Mouse (Mus musculus): Measurements from ENCODE around the gene Nrap. TPM values are rescaled to one million over a fixed set of nuclear protein-coding genes. Genes with fewer than 3 reads are reported as not detected.
"Not testable (repeated sequence)": the region's sequence is repeated elsewhere in the genome, so short reads cannot be mapped to it uniquely, and the experiment has no call there.

Gene Nrap
- total RNA-seq, 2 experiments from 2014 or later = 290 to 325 TPM

DNA sequence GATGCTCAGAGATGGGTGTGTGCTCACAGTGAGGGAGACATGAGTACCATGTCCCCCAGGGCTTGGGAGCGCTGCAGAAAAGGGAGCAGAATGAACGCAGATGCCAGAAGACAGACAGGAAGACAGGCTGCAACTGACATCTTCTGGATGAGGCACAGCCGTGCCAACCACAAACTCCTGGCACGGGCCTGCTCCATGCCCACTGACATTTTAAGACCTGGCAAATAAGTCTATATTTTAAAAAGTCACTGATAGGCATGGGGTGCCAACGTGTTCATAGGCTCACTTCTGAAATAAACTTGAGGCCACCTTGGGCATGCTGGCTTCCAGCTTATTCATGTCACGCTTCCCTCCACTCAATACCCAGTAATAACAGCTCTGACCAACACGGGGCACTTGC is 20.9 kb downstream of the Nrap start:
- DNase-seq = no peak
- intact Hi-C loops (cut with DNase I) = no loop called here

DNA sequence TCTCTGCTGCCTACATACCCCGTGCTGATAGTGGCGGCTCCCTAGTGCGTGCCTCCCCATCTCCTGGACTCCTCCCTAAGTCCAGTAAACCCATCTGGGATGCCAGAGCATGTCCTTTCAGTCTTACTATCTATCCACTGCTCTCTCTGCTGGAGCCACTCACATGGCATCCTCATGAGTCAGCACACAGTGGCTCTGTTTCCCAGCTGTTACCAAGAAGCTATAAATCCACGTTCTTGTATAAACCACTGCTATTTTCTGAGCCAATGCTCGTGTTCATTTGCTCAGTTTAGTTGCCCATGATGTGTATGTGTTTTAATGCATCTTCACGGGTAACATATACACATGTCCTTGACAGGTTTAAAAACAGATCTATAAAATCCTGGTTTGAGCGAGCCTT is 22.1 kb downstream of the Nrap start:
- DNase-seq = no peak
- intact Hi-C loops (cut with DNase I) = no loop called here

DNA sequence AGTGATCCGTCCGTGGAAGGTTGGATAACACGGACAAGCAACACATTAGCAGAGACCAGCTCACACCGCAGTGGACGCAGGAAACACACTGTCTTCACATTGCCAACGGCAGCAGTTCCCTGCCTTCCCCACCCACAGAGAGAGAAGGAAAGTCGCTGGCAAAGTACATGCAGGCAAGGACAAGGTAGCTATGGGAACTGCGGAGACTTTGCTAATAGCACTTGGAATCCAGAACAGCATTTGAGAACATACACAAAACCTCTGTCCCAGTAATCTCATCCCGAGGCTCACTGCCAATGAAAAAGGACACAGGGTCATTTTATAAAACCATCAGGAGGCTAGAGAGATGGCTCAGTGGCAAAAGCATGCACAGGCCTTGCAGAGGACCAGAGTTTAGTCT is 23.2 kb downstream of the Nrap start:
- no peak for DNase-seq
- intact Hi-C loops (cut with DNase I) = no loop called here

DNA sequence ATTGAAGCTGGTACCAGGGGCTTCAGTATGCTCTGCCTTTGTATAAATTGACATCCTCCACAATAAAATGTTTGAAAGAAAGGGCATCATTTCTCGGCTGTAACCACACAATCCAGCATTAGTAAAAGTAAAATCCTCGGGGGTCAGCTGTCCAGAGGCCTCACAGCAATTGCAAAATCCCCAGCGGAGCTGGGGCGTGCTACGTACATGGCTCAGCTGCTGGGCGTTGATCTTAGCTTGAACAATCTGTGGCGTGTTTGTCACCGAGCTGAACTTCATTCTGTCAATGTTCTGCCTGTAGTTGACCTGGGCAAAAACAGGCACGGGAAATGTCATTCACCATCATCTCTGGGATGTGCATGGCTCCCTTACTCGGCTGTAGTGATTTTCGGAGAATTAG is 23.7 kb downstream of the Nrap start:
- DNase-seq = no peak
- intact Hi-C loops (cut with DNase I) = no loop called here

DNA sequence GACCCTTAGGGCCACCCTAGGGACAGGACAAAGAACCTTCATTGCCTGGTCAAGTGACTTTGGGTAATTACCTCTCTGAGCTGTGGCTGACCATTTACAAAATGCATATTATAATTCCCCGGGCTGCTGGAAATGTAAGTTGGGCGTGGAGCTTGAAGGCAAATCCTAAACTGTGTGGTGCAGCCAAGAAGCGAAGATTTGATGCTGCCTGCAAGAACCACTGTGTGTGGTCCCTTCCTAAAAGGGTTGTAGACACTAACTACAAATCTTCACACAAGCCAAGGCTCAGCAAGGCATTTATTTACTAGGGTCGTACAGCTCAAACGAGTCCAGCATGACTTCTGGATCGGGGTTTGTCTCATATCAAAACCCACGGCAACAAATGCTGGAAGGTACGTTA is 25.3 kb downstream of the Nrap start:
- intact Hi-C loops (cut with DNase I) = no loop called here
- no peak for DNase-seq

DNA sequence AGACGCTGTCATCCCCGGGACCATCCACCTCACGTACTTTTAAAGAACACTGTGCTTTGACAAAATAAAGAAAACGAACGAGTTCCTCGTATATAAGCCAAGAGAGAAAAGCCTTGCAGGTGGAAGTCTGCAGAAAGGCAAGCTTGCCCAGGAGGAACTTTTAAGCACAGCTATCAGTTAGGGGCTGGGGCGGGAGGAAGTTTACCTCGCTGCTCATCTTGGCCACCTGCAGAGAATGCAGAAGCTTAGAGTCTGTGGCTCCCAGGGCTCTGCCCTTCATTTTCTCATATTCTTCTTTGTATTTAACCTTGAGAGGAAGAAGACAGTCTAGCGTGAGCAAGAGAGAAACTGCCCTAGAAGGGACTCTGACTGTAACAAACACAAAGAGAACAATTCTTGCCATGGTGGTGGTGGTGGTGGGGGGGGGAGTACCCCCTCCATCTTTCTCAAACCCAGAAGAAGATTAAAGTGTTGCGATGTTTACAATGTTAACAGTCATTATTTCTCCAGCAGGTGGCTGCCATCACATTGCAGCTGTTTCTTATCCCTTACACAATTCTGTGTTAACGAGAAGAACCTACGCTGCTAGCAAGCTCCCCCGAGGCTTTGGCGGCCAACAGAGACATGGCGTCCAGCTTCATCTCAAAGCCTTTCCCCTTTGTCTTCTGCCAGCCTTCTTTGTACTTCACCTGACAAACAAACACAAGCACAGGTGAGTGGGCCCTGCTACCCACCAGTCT is 25.9 kb downstream of the Nrap start:
- DNase-seq = no peak
- intact Hi-C loops (cut with DNase I) = no loop called here

DNA sequence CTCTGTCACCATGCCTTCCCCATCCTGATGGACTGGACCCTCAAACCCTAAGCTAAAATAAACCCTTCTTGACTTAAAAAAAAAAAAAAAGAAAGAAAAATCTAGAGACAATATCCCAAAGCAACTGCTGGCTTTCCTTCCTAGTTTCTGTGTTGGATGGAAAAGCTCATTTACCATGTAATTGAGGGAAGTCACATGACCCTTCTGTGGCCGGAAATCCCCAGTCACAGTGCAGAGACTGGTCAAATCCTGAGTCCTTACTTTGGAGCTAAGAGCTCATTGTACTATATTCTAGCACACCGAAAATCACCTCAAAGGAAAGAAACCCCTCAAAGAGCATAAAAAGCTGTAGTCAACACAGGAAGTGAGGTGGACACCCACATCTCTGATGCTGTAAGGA is 30.9 kb downstream of the Nrap start:
- no peak for DNase-seq
- intact Hi-C loops (cut with DNase I) = loop anchor here (5.0 kb wide), 1 partner anchor 33 kb away; the partner anchor contains the start of gene Nrap

DNA sequence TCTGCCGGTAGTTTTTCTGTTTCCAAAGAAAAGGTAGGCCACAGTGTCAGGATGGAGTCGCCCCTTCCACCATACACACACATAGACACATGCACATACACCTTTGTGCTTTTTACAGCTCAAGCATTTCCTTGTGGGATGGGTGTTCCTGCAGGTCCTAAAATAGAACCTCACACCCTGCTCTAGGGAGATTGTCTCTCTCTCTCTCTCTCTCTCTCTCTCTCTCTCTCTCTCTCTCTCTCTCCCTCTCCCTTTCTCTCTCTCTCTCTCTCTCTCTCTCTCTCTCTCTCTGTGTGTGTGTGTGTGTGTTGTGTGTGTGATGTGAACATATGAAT is 32.5 kb downstream of the Nrap start:
- intact Hi-C loops (cut with DNase I) = loop anchor here (5.0 kb wide), 1 partner anchor 35 kb away; the partner anchor contains the start of gene Nrap
- DNase-seq = not testable (repeated sequence)

DNA sequence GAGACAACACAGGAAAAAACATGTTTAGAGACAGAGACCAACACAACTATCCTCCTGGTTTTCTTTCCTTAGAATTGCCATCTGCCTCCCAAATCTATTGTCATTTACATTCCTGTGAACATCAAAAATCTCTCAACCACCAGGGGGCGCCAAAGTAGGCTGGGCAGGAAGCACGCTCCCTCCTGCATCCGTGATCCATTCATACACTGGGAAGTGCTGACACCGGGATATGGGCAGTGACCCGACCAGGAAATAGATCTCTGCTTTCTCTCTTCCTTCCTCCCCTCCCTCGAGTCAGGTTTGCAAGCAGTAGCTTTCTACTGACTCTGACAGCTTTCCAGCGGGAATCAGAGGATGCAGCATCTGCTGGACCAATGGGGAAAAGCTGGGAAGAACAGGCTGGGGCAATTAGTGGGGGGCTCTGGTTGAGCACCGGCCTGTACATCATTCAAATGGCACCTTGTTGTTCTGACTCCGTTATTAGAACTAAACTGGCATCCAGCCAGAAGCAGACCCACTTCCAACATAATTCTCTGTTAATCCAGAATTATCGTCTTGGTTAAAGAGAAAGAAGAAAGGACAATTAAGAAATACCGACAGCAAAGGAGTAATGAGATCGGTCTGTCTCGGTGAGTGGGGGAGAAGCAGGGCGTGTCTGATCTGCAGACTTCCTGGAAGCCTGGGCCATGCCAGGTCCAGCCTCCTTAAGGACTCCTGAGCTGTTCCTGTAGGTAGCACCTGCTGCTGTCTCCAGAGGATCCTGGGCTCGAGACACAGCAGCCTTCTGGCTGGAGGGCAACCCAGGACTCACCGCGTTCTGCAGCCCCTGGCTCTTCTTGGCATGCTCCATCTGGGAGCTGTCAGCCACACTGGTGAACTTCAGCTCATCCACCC is 33.1 kb downstream of the Nrap start:
- peak; percentile 76 to 86 for DNase-seq
- intact Hi-C loops (cut with DNase I) = loop anchor here (5.0 kb wide), 1 partner anchor 36 kb away; the partner anchor contains the start of gene Nrap

DNA sequence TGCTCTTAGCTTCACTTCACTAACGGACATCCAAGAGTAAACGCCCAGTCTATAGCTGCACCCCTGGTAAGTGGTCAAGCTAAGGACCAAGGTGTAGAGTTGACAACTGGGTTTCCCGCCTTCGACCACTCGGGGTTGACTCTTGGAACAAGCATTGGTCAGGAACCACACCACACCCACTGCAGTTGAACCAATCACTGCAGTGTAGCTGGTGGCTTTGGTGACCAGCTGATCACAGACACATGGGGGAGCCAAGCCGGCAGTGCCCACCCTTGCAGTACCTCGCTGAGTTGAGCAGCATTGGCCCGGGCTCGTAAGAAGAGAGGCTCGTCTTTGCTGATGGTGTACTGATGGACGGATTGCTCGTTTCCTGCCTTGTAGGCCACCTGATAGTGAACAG is 34.6 kb downstream of the Nrap start:
- DNase-seq = no peak
- intact Hi-C loops (cut with DNase I) = loop anchor here (5.0 kb wide), 1 partner anchor 37 kb away; the partner anchor contains the start of gene Nrap

DNA sequence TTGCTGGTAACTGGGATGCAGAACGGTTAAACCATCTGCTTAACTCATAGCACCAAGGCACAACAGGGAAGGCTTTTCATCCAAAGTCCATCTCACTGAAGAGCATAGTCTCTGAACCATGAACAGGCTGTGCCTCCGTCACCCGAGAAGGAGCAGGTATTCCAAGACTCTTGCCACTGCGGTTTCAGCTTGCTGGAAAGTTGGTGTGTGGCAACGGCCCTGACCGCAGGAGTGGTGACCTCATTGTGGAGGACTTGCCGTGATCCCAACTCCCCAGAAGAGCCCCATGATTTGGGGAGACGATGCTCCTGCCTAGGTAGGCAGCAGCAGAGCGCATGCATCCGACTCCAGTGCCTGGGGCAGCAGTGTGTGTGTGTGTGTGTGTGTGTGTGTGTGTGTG is 36.1 kb downstream of the Nrap start:
- intact Hi-C loops (cut with DNase I) = no loop called here
- DNase-seq = no peak

DNA sequence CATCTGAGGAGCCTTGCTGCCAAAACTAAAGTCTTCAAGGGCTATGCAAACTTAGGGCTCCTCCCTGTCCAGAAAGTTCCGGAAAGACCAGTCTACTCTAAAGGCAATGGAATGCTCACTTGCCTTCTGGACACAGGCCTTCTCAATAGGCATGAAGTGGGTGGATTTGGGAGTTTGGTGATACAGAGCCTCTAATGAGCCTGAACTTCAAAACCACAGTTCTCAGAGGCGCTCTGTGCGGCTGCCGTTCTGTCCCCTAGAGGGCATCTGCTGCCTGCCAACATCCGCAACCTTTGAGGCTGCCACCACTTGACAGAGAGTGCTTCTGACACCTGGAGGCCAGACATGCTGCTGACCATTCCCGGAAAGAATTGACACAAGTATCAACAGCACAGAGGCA is 40.5 kb downstream of the Nrap start:
- intact Hi-C loops (cut with DNase I) = no loop called here
- peak; percentile 46 to 55 for DNase-seq

DNA sequence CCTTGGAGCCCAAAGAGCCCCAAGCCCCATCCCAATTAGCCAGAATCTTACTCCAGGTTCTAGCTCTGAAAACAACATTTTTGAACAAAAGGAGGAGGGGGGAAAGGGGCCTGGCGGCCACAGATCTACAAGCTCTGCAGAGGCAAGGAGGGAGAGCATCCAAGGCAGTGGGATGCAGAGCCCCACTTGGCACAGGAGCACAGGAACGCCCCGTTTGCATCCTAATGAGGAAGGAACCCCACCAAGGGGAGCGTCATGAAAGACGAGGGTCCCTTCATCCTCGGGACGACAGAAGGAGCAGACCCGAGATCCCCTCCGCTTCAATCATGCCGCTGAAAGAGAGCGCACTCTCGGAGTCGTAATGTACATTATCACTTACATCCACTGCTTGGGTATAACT is 43.1 kb downstream of the Nrap start:
- no peak for DNase-seq
- intact Hi-C loops (cut with DNase I) = no loop called here

DNA sequence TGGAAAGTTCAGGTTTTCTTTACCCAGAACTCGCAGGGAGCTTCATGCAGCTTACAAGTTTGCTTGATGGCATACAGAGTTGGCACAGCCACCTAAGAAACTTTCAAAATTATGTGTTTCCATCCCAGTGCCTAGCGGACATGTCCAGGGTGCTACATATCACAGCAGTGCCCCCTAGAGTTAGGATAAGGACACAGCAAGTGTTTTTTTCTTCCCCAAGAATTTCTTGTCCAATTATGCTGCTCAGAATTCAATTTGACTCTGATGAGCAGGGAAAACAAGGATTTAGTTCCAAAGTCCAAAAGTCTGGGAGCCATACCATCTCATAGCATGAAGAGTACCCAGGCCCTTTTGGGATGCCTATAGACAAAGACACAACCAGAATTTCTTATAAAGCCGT is 43.8 kb downstream of the Nrap start:
- intact Hi-C loops (cut with DNase I) = no loop called here

DNA sequence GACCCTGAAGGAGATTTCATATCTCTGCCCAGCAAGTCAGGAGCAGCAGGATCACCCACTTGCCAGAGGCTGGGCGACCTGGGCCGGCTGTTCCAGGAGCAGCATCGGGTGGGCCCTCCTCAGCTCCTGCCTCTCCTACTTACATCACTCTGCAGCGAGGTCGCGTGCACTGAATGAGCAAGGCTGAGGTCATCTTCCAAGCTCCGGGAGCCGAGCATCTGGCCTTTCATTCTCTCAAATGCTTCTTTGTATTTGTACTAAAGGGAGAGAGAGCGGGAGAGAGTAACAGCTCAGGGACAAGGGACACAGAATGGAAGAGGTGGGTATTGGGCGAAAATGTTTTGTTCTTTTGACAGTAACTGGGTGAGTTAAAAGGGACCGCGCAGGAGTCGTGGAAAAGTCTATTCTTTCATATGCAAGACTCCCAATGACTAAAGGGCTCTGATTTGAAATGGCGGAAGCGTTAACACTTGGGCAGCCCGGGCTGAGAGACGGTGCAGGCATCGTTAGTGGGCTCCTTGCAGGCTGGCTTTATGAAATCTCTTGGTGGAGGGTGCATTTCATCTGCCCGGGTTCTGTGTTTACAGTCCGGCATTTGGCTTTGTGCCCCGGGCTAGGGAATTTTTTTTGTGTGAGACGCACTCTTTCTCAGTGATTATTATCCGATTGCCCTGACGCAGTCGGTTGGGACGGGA is 45.8 kb downstream of the Nrap start:
- DNase-seq = peak in 1 of 2 experiments; percentile 41
- intact Hi-C loops (cut with DNase I) = no loop called here

More for the DNA sequence above, 43.8 kb downstream of the Nrap start:
- no peak for DNase-seq

DNA sequence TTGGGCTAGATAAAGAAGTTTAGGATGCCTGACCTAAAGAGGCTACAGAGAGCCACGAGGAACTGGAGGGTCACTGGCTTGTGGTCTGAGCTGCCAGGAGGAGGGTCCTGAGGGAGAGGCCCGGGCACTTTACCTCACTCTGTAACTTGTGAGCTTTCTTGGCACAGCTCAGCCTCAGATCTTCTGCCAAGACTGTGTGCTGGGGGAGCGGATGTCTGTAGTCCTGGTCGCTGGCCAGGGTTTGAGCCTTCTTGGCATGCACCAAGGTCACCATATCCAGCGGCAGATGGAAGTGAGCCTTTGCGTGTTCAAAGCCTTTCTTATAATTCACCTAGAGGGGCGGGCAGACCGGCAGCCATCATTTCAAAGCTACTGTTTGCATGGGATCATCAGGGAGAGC is 47.8 kb downstream of the Nrap start:
- DNase-seq = peak; percentile 76 to 80
- intact Hi-C loops (cut with DNase I) = no loop called here

DNA sequence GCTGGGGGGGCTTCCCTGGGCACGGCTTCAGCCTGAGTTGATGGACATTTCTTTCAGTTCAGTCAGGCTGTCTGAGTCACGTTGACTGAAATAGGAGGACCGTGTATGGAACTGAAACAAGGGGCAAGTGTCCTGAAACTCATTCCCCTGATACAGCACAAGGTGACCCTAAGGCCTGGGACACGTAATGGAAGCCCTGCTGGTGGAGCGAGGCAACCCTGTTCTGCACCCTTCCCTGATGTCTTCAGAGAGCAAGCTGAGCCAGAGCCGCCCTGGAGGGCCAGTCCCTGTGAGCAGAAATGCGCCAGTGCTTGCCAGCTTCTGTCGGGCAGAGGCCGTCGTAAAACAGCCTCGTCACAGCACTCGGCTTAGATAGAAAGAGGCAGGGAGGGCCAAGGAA is 53.0 kb downstream of the Nrap start:
- peak; percentile 57 to 58 for DNase-seq
- intact Hi-C loops (cut with DNase I) = no loop called here

DNA sequence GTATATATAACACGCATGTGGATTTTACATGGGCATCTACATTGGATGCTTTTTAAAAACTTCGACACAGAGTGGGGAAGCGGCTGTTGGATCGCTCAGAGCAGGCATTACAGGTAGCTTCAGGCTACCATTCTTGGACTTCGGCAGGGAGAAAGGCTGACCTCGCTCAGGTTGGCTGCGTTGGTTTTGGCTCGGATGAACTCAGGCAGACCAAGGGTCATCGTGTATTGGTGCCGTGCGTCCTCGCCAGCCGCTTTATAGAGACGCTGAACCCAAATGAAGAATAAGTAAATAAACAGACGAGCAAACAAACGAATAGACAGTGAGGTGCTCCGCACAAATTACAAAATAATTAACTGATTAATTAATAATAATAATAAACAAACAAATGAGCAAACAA is 53.5 kb downstream of the Nrap start:
- no peak for DNase-seq
- intact Hi-C loops (cut with DNase I) = no loop called here

DNA sequence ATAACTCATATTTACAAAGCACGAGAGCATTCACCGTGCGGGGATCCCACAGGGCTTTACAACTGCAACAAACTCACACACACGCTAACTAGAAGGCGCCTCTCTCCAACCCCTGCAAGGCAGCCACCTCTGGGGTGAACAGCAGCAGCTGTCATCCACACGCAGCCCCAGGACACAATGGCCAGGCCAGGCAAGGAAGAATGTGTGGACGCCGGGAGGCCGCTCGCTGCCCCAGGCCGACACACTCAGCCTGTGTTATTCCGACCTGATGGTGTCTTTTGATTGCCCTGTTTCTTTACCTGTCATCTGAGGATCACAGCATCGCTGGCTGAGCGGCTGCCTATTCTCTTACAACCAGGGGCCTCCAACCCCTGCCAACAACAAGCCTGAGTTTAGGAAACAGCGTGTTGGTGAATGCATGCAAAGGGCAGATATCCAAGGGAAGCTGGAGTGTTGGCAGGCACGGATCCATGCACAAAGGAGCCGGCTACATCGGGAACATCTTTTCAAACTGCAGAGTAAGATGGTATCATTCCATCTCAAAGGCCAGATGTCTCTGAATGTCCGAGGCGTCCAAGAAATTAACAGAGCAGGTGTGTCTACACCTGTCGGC is 63.5 kb downstream of the Nrap start:
- no peak for DNase-seq
- intact Hi-C loops (cut with DNase I) = no loop called here

DNA sequence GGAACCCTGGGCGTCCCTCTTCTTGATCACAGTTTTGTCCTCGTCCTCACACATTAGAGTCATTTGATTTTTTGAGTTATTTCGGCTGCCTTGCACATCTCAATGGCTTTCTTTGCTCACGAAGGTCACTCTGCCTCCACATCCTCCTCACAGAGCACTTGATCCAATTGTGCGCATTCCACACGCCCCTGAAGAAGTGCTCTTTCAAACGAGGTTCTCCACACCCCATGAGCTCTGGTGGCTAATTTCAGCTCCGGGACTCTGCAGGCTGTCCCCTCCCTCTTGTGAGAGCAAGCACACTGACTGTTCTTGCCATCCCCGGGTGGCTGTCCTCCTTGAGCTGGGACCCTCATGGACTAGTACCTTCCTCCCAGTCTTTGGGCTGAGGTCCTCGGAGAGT is 64.2 kb downstream of the Nrap start:
- DNase-seq = no peak
- intact Hi-C loops (cut with DNase I) = no loop called here

Data from heart, postnatal 10 days (tissue).